Mouse (Mus musculus): ENCODE results near the gene Siglecf.

Siglecf gene

GRCm38 (mm10) chr7:43378226-43378625 is 27.1 kb downstream of the Siglecf start:
- DNase-seq (ENCODE audit: extremely low spot score, low spot score), result peak; percentile 37

GRCm38 (mm10) chr7:43392349-43393121 is 41.4 kb downstream of the Siglecf start:
- no peak for DNase-seq (ENCODE audit: extremely low spot score, low spot score)

GRCm38 (mm10) chr7:43399501-43399900 is 48.4 kb downstream of the Siglecf start:
- no peak for DNase-seq (ENCODE audit: extremely low spot score, low spot score)

DNA sequence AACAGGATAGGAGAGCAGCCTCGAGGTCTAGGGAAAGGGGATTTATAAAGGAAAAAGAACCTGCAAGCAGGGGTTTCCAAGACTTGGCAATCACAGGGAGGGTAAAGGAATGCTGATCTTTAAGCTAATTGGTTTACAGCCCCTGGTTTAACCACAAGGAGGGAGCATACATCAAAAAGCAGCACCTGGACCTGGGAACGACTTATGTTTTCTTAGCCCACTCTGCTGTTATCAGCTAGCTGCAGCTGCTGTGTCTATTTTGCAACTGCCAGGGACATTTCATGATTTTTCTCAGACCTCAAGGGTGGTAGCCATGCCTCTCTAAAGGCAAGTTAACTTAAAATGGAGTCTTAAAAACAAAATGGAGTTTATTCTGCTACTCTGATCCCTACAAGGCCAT is 51.6 kb downstream of the Siglecf start:
- DNase-seq (ENCODE audit: extremely low spot score, low spot score), result no peak

- no peak for DNase-seq (ENCODE audit: extremely low spot score, low spot score)
Measured at GRCm38 (mm10) chr7:43407573-43407972, 56.4 kb downstream of the Siglecf start.

DNA sequence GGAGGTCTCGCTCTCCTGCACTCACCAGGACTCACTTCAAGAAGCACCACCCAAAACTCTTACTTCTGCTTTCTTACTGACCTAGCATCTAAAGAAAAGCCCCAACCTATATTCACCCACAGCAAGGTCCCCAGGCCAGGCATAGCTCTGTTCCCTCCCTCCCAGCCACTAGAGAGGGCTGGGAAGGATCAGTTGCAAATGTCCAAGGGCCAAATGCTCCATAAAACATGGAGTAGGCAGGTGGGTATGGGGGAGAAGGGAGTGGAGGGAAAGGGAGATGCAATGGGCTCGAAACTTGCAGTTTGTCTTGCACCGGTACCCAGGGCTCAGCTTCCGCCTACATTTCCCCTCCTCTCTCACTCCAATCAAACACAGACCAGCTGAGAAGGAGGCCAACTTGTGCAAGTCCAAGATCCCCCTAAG is 57.0 kb downstream of the Siglecf start, which contains the start of gene Siglecg:
Siglecg (plus strand) TSS at position 74 of the 423 bp plus-strand sequence.
- no peak for DNase-seq (ENCODE audit: extremely low spot score, low spot score)

DNA sequence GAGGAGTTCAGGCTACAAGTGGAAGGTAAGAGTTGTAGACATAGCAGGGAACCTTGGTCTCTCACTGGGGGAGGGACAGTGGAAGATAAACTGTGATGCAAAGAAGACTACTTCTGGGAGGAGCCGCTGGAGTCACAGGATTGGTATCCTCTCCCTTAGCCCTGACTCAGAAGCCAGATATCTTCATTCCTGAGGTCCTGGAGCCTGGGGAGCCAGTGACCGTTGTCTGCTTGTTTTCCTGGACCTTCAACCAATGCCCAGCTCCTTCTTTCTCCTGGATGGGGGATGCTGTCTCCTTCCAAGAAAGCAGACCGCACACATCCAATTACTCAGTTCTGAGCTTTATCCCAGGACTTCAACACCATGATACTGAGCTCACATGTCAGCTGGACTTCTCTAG is 57.9 kb downstream of the Siglecf start:
- no peak for DNase-seq (ENCODE audit: extremely low spot score, low spot score)
